Mouse (Mus musculus) heart, adult 2 months (tissue): ENCODE measurements around the gene Zfp710. TPM values are rescaled to one million over a fixed set of nuclear protein-coding genes. Genes with fewer than 3 reads are reported as not detected.
"Not testable (repeated sequence)": the region's sequence is repeated elsewhere in the genome, so short reads cannot be mapped to it uniquely, and the experiment has no call there.

Source experiments
- DNase-seq, 2 experiments: peaks; one replicate each; pipeline ENCODE4 v3.0.0; 2021
- H3K27ac ChIP-seq: fragments of 200-600 bp; 2 replicates; pipeline ENCODE4 v1.8.1; 2022
- H3K27me3 ChIP-seq: fragments of 200-500 bp; 2 replicates; pipeline ENCODE4 v1.6.1; 2012; ENCODE audit warnings: mild to moderate bottlenecking, low read length, inconsistent platforms, mixed read lengths; ENCODE audit not compliant: control insufficient read depth, insufficient read depth
- H3K36me3 ChIP-seq: fragments of 200-500 bp; 2 replicates; pipeline ENCODE4 v1.6.1; 2012; ENCODE audit warnings: low read length, inconsistent platforms; ENCODE audit not compliant: control insufficient read depth, insufficient read depth
- H3K4me1 ChIP-seq: fragments of 200-500 bp; 2 replicates; pipeline ENCODE4 v1.6.1; 2011; ENCODE audit warnings: low read length; ENCODE audit not compliant: control insufficient read depth, insufficient read depth
- H3K4me3 ChIP-seq: fragments of 200-600 bp; 2 replicates; pipeline ENCODE4 v1.8.1; 2022
- H3K79me2 ChIP-seq: fragments of 200-500 bp; replicated peaks from 2 replicates; pipeline ENCODE4 v1.6.1; 2012; ENCODE audit warnings: mild to moderate bottlenecking, inconsistent platforms, low read length, moderate library complexity, mixed read lengths; ENCODE audit not compliant: control insufficient read depth, insufficient read depth
- H3K9ac ChIP-seq: fragments of 200-500 bp; 2 replicates; pipeline ENCODE4 v1.6.1; 2012; ENCODE audit warnings: low read depth, mild to moderate bottlenecking, control low read depth, inconsistent platforms, low read length, mixed read lengths
- CTCF ChIP-seq: fragments of 200-600 bp; IDR thresholded peaks from 2 replicates; pipeline ENCODE4 v1.8.1; 2022; ENCODE audit warnings: antibody characterized with exemption, mild to moderate bottlenecking, moderate library complexity
- EP300 ChIP-seq: fragments of 200-500 bp; IDR thresholded peaks from 2 replicates; pipeline ENCODE4 v1.6.1; 2011; ENCODE audit warnings: low read depth, low read length, control low read depth; ENCODE audit not compliant: insufficient read depth
- POLR2A ChIP-seq: fragments of 200-500 bp; IDR thresholded peaks from 2 replicates; pipeline ENCODE4 v1.6.1; 2011; ENCODE audit warnings: mild to moderate bottlenecking, low read depth, low read length, control low read depth; ENCODE audit not compliant: insufficient read depth
- WGBS: fragments of 180-500 bp; shearing (Covaris S2); methylation state at CpG from one replicate; pipeline ENCODE4 v1.1.7; 2018; 5-methylcytosine and 5-hydroxymethylcytosine counted together
- intact Hi-C: fragments of 180-260 bp; cut with DNase I; formaldehyde crosslinking; loops from one replicate; pipeline ENCODE4 v1.15.1; 2025
- polyA plus RNA-seq: library from polyadenylated mRNA; depleted of rRNA; stranded (reverse); fragments of >200 nt; gene quantifications from 2 replicates; pipeline ENCODE4 v1.2.3, GENCODE M21; 2012
- total RNA-seq, 2 experiments: library from RNA; stranded (reverse); gene quantifications; 2 replicates each; pipeline ENCODE4 v1.2.3; 2021

The Zfp710 gene
- total and polyA plus RNA-seq, 3 experiments, result 26.9 to 33.4 (median 32.2) TPM

GRCm38 (mm10) chr7:80129278-80129677 is 104.7 kb downstream of the Zfp710 start:
- Histone ChIP-seq H3K27me3 (no peaks in the 10 kb centered on the region), H3K79me2 (no peaks in the 10 kb centered on the region), H3K4me1 (peaks cover 5% of the 10 kb centered on the region), H3K27ac (peak overlapping the region; percentile 93), H3K9ac (peak overlapping the region; percentile 52), H3K4me3 (no peak overlapping the region), H3K36me3 (no peaks in the 10 kb centered on the region)
- 36% methylated on average over 4 of the region's 4 CpGs for WGBS
- peak in 1 of 2 experiments; percentile 54 for DNase-seq
- TF ChIP-seq POLR2A (peak; percentile 54), EP300 (0 out of 2 replicates have a peak, but pooled peaks have one; percentile 53), CTCF (no peak)
- intact Hi-C loops, result no loop called here

DNA sequence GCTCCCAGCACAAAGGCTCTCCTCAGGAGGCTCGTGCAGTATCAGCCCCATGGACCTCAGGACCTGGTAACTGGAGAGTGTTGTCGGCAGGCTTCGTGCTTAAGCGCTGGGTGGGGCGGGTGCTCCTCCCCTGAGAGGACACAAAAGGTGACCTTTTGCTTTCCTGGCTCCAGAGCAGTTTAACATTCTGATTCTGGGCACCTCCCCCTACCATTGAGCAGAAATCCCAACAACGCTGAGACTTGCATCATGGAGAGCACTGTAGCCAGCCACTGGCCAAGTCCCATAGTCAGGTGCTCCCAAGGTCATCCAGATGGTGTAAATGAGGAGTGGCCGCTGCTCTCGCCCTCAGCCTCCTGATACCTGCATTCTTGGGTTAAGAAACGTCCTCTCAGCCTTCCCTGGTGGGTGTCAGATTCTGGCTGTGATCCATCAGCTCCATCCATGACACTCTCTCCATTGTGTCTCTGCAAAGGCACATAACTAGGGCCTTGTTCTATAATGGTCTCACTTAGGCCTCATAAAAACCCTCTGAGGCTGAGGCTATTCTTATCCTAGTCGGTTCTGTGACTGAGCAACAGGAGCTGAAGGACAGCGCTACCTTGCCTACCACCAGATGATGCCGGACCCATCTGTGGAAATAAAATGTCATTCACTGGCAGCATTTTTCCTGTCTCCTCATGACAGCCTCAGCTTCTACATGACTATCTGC is 105.9 kb downstream of the Zfp710 start:
- H3K27me3 ChIP-seq, result no peaks in the 10 kb centered on the region
- 37% methylated on average over 12 of the region's 12 CpGs for WGBS
- intact Hi-C loops, result loop anchor here (2.0 kb wide), 1 partner anchor 16 kb away; the partner anchor contains the start of gene Idh2
- H3K36me3 ChIP-seq, result no peaks in the 10 kb centered on the region
- H3K4me3 ChIP-seq, result no peak overlapping the region
- peaks cover 13% of the 10 kb centered on the region for H3K4me1 ChIP-seq
- DNase-seq, result peak; percentile 56 to 79
- no peaks in the 10 kb centered on the region for H3K79me2 ChIP-seq
- TF ChIP-seq POLR2A, result peak; percentile 80
- peak; percentile 67 for TF ChIP-seq EP300
- TF ChIP-seq CTCF, result no peak
- H3K9ac ChIP-seq, result peak overlapping the region; percentile 64
- peak overlapping the region; percentile 93 for H3K27ac ChIP-seq

GRCm38 (mm10) chr7:80131315-80131714 is 106.7 kb downstream of the Zfp710 start:
- H3K4me3 ChIP-seq, H3K27me3 ChIP-seq, H3K9ac ChIP-seq, H3K36me3 ChIP-seq, H3K79me2 ChIP-seq, DNase-seq: not testable (repeated sequence)
- WGBS, result 63% methylated on average over 7 of the region's 7 CpGs
- peak; percentile 57 for TF ChIP-seq CTCF
- H3K27ac ChIP-seq, result peak overlapping the region; percentile 93
- peaks cover 13% of the 10 kb centered on the region for H3K4me1 ChIP-seq
- intact Hi-C loops, result loop anchor here (2.0 kb wide), 1 partner anchor 17 kb away; the partner anchor contains the start of gene Idh2

DNA sequence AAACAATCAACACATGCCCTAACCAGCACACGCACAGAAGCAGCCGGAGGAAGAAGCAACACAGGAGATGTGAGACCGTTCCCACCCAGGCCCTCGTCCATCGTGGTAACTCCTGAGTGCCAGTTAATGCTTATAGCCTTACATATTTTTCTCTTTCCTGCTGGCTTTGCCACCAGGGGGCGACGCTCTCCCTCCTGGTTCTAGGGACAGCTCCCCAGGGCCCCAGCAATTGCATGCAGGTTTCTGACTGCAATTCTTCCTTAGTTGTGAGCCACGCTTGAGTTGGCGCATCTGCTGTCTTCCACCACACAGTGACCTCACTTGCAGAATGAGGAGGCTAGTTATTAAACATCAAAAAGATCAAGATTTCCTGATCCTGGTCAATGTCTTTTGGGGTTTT is 107.9 kb downstream of the Zfp710 start:
- 66% methylated on average over 9 of the region's 9 CpGs for WGBS
- DNase-seq, result peak; percentile 50 to 59
- Histone ChIP-seq H3K79me2 (no peaks in the 10 kb centered on the region), H3K4me3 (no peak overlapping the region), H3K36me3 (no peaks in the 10 kb centered on the region), H3K27me3 (no peaks in the 10 kb centered on the region), H3K4me1 (peaks cover 13% of the 10 kb centered on the region), H3K9ac (no peak overlapping the region), H3K27ac (no peak overlapping the region)
- peak; percentile 78 for TF ChIP-seq CTCF
- TF ChIP-seq POLR2A, result no peak
- no peak for TF ChIP-seq EP300
- intact Hi-C loops, result no loop called here

DNA sequence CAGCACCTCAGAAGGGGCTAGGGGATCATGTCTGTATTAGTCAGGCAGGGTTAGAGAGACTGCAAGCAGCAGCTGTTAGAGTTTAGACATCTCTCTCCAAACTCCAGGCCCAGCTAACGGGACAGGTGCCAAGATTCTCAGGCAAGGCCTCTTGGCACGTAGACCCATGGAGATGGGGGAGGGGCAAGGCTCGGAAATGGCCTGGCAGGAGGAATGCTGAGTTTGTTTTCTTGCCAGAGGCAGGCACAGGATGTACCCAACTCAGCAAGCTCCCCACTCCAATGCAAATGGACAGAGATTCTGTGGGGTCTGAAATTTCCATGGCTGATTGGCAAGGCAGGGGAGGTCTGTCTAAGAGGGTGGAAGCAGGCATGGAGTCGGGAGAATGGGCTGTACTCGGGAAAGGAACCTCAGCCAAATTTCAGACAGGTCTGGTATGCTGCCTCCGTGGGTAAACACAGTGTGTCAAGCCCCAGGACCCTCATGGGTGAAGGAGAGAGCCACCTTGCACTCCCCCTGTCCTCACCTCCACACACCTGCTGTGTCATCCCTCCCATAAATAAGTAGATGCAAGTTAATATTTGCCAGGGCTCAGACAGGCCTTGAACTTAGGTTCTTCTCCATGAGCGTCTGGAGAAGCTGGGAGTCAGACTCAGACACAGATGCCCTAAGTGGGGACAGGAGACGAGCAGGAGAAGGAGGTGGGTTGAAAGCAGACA is 110.0 kb downstream of the Zfp710 start:
- intact Hi-C loops, result no loop called here
- 14% methylated on average over 8 of the region's 8 CpGs for WGBS
- Histone ChIP-seq H3K4me1 (peaks cover 9% of the 10 kb centered on the region), H3K36me3 (no peaks in the 10 kb centered on the region), H3K4me3 (no peak overlapping the region), H3K27me3 (no peaks in the 10 kb centered on the region), H3K9ac (no peak overlapping the region), H3K79me2 (no peaks in the 10 kb centered on the region), H3K27ac (peak overlapping the region; percentile 77)
- TF ChIP-seq EP300 (peak; percentile 85; the same call in 1 of the 2 replicates), POLR2A (no peak), CTCF (no peak)
- peak; percentile 77 to 84 for DNase-seq

DNA sequence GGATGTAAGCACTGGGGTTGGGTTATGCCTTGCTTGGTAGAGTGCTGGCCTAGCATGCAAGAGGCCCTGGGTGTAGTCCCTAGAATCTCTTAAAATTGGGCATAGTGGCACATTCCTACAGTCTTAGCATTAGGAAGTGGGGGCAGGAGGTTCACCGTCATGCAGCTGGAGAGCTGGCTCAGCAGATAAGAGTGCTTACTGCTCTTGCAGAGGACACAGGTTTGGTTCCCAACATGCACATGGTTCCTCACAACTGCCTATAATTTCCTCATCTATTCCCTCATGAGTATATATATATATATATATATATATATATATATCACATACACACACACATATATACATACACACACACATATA is 110.5 kb downstream of the Zfp710 start:
- H3K27me3 ChIP-seq, result no peaks in the 10 kb centered on the region
- TF ChIP-seq EP300 (no peak), POLR2A (no peak), CTCF (no peak)
- H3K4me1 ChIP-seq, result peaks cover 8% of the 10 kb centered on the region
- no peak overlapping the region for H3K9ac ChIP-seq
- H3K36me3 ChIP-seq, result no peaks in the 10 kb centered on the region
- H3K79me2 ChIP-seq, result no peaks in the 10 kb centered on the region
- peak overlapping the region; percentile 77 for H3K27ac ChIP-seq
- no peak for DNase-seq
- WGBS, result 38% methylated on average over 1 of the region's 1 CpGs
- no peak overlapping the region for H3K4me3 ChIP-seq
- intact Hi-C loops, result no loop called here
